Mouse (Mus musculus): ENCODE measurements at regions not wholly inside any gene's neighbourhood (a gene's known extent, or its start where the extent isn't known, plus 50 kb on each side); places are given as distances from the start of the nearest gene placed in this dataset.

DNA sequence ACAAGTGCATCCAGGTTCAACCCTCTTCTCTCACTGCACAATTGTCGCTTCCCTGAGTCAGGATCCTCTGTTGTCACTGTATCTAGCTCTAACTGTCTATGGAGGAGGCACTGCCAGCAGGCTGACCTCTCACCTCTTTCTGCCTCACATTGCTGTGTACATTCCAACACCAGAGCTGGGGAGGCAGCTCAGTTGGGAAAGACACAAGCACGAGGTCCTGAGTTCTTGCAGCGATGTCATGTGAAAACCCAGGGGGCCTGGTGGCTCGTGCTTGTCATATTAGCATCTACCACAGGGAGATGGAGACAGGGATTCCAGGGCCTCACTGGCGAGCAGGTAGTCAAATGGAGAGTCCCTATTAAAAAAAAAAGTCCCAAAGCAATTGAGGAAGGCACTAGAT is 334.2 kb downstream of the Diras2 start:
- TF ChIP-seq CTCF (IDR thresholded peaks at IDR 0.05; ENCODE audit: extremely low read depth, insufficient read depth, insufficient read length, insufficient replicate concordance) (no peak), POLR2A (IDR thresholded peaks at IDR 0.05; ENCODE audit: low read depth, low read length) (no peak)

Measured in spleen, adult 2 months (tissue).